Mouse (Mus musculus) B cell, adult 67 days (primary cell): Measurements from ENCODE around the gene Defb22. TPM values are rescaled to one million over a fixed set of nuclear protein-coding genes. Genes with fewer than 3 reads are reported as not detected.

Experiments
- total RNA-seq, 2 experiments: library from RNA; stranded (reverse); gene quantifications; 4 replicates each; pipeline ENCODE4 v1.2.4; 2023

The Defb22 gene
- not detected for total RNA-seq

DNA sequence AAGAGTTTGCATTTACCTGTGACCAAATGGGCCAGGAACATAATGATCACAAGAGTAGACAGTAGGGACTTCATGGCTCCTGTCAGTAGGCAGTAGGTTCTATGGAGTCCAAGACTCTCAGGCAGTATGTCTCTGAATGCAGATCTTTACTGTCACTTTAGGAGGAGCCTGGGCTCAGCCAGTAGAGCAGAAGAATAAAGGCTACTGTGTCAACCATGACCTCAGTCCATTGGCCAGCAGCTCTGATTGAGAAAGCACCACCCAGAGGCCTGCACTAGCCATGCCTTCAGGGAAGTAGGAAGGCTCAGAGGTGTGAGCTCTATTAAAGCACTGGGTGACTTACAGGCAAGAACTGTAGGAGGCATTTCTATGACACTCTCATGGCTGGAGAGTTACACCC lies at the start of gene Defb22:
TSS of gene Defb22 (minus strand) at position 101 of the 400 bp plus-strand sequence.

DNA sequence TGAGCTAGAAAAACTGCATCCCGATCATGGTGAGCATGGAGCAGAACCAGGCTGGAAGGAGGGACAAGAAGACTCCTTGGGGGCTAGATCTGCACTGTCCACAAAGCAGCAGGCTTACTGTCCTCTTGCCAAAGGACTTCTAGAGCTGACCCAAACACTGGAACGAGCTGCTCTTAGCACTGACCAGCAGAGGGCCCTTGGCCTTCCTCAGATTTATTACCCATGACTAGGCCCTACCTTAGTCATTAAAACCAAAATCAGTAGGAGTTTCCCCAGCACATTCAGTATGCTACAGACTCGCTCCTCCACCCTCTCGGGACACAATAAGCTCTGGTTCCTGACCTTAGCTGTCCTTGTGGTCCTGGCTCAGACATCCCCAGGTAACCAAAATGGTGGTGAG lies 28.0 kb upstream of the Defb22 start, which contains the start of gene Defb28:
TSS of gene Defb28 (plus strand) at position 275 of the 400 bp plus-strand sequence.

DNA sequence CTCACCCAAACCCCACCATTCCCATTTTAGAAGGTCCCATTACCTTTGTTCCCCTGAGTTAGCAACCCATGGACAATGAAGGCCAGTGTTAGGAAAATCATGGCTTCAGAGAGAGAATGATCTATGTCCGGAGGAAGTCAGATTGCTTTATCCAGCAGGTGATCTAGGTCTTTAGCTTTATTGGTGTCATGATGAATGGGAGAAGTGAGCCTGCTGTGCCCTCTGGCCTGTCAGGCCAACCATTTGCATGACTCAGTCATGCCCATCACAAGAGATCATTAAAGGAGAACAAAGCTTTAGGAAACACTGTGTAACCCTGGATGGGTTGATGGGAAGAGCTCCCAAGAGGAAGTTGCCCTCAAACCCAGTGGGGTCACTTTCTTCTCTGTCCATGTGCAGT lies 21.7 kb upstream of the Defb22 start, which contains the start of gene Defb26:
TSS of gene Defb26 (minus strand) at position 101 of the 400 bp plus-strand sequence.

DNA sequence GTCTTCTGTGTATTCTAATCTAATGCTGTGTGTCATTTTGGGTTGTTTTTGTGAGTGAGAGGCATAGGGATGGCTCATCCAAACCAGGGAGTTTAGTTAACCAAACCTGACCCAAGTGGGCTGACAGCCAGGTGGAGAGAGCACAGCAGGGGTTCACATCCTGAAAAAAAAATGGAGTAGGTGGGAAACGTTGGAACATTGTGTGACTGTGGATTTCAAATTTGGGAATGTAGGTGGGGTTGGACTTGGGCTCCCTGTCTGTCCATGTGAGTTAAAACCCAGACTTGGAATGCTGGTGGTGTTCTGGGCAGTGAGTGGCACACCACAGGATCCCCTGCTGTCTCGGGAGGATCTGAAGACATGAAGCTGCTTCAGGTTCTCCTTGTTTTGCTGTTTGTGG lies 13.2 kb downstream of the Defb22 start, which contains the start of gene Defb20:
TSS of gene Defb20 (plus strand) at position 301 of the 400 bp plus-strand sequence.

DNA sequence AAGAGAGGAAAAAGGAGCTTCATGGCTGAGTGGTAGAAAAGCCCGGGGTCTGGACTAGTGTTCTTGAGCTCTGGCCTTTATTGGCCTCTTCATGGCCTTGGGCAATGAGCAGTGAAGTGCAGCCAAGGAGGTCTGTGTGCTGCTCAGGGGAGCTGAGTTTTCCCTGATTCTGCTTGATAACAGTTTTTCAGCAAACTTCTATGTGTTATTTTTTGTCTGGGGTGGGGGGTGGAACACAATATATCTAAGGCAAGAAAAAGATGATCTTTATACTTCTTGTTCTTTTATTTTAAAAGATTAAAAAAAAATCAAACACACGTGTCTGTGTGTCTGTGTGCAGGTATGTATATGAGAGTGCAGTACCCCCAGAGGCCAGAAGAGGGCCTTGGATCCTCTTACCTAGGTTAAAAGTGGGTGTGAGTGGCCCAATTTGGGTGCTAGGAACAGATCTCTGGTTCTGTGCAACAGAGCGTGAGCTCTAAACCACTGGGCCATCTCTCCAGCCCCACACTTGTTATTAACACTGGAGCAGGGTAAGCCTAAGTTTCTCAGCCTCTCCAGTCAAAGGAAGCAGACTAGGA lies 25.3 kb downstream of the Defb22 start, which contains the start of gene Defb23:
TSS of gene Defb23 (minus strand) at position 51 of the 581 bp plus-strand sequence.

Other genes starting within 250 kb of the Defb22 start
- 10 to 100 TPM; 76.2 to 90.2 TPM for gene Tbc1d20, start 196.3 kb downstream of the Defb22 start, total RNA-seq
- 100 to 1,000 TPM; 205 to 216 TPM for gene Rbck1, start 157.5 kb downstream of the Defb22 start, total RNA-seq
- 1 to 10 TPM; 5.7 to 6.1 TPM for gene Trib3, start 146.1 kb downstream of the Defb22 start, total RNA-seq
- gene Nrsn2, start 113.5 kb downstream of the Defb22 start, total RNA-seq, result not detected
- 1 to 10 TPM; 1.4 to 2.3 TPM for gene Sox12, start 92.1 kb downstream of the Defb22 start, total RNA-seq
- 1 to 10 TPM; 3.1 to 4.7 TPM for gene Zcchc3, start 75.1 kb downstream of the Defb22 start, total RNA-seq
- not detected for gene 6820408C15Rik, start 74.6 kb downstream of the Defb22 start, total RNA-seq
- not detected for gene Defb23, start 25.5 kb downstream of the Defb22 start, total RNA-seq
- not detected for gene Defb20, start 13.1 kb downstream of the Defb22 start, total RNA-seq
- gene Defb26, start 21.6 kb upstream of the Defb22 start, total RNA-seq, result not detected
- gene Defb28, start 28.1 kb upstream of the Defb22 start, total RNA-seq, result not detected
- not detected for gene Defb29, start 50.0 kb upstream of the Defb22 start, total RNA-seq
- not detected for gene Gm17416, start 79.2 kb upstream of the Defb22 start, total RNA-seq
- not detected for gene Defb21, start 82.6 kb upstream of the Defb22 start, total RNA-seq
- gene Defb19, start 90.2 kb upstream of the Defb22 start, total RNA-seq, result not detected
- not detected for gene Defb45, start 109.3 kb upstream of the Defb22 start, total RNA-seq
- gene Defb36, start 114.2 kb upstream of the Defb22 start, total RNA-seq, result not detected
- gene Defb25, start 132.9 kb upstream of the Defb22 start, total RNA-seq, result not detected
- gene Rem1, start 136.8 kb upstream of the Defb22 start, total RNA-seq, result not detected
- gene H13, start 179.3 kb upstream of the Defb22 start, total RNA-seq, result 100 to 1,000 TPM; 100 to 106 TPM
- gene Mcts2, start 196.9 kb upstream of the Defb22 start, total RNA-seq, result 10 to 100 TPM; 24.4 to 28.9 TPM
- gene Id1, start 246.1 kb upstream of the Defb22 start, total RNA-seq, result 1 to 10 TPM in 1 of 2 experiments, under 1 TPM in 1; 0.62 to 1.0 TPM